Mouse (Mus musculus) intestine, embryonic 16.5 days (tissue): ENCODE measurements around the gene Zfp790. TPM values are rescaled to one million over a fixed set of nuclear protein-coding genes. Genes with fewer than 3 reads are reported as not detected.

Experiments
- ATAC-seq: fragments of 200-750 bp; cut with Nextera tagmentation; 2 replicates; pipeline ENCODE4 v1.8.0; 2017; ENCODE audit warnings: moderate TSS enrichment, moderate library complexity
- H3K27ac ChIP-seq: fragments of 300-500 bp; sonication (generic); 2 replicates; pipeline ENCODE4 v1.5.1; 2014; ENCODE audit warnings: mild to moderate bottlenecking, low read length
- H3K27me3 ChIP-seq: fragments of 300-500 bp; sonication (generic); replicated peaks from 2 replicates; pipeline ENCODE4 v1.6.1; 2014; ENCODE audit warnings: low read length, control low read depth, mixed read lengths; ENCODE audit not compliant: control insufficient read depth, insufficient read depth
- H3K36me3 ChIP-seq: fragments of 300-500 bp; sonication (generic); 2 replicates; pipeline ENCODE4 v1.6.1; 2014; ENCODE audit warnings: low read length, control low read depth; ENCODE audit not compliant: control insufficient read depth, insufficient read depth
- H3K4me1 ChIP-seq: fragments of 300-500 bp; sonication (generic); 2 replicates; pipeline ENCODE4 v1.6.1; 2014; ENCODE audit warnings: low read length, control low read depth, mixed read lengths; ENCODE audit not compliant: control insufficient read depth, insufficient read depth
- H3K4me2 ChIP-seq: fragments of 300-500 bp; sonication (generic); 2 replicates; pipeline ENCODE4 v1.6.1; 2014; ENCODE audit warnings: low read depth, low read length, control low read depth
- H3K4me3 ChIP-seq: fragments of 300-500 bp; sonication (generic); 2 replicates; pipeline ENCODE4 v1.5.1; 2014; ENCODE audit warnings: mild to moderate bottlenecking, low read length
- H3K9ac ChIP-seq: fragments of 300-500 bp; sonication (generic); 2 replicates; pipeline ENCODE4 v1.6.1; 2014; ENCODE audit warnings: low read depth, low read length
- H3K9me3 ChIP-seq: fragments of 300-500 bp; sonication (generic); 2 replicates; pipeline ENCODE4 v1.6.1; 2016; ENCODE audit warnings: low read length, control low read depth; ENCODE audit not compliant: control insufficient read depth
- WGBS: fragments of 180-500 bp; shearing (Covaris S2); extraction: QIAGEN DNeasy Blood & Tissue Kit; methylation state at CpG from one replicate; pipeline ENCODE4 v1.1.7; 2014; 5-methylcytosine and 5-hydroxymethylcytosine counted together
- polyA plus RNA-seq: library from polyadenylated mRNA; unstranded; fragments of >200 nt; fragmentation: Nextera tagmentation; extraction: Ambion mirVana; gene quantifications from 2 replicates; pipeline ENCODE4 v1.2.1, GENCODE M21; 2015

Zfp790 gene
- polyA plus RNA-seq, 1 experiment from 2014 or later, result 10.0 TPM

DNA sequence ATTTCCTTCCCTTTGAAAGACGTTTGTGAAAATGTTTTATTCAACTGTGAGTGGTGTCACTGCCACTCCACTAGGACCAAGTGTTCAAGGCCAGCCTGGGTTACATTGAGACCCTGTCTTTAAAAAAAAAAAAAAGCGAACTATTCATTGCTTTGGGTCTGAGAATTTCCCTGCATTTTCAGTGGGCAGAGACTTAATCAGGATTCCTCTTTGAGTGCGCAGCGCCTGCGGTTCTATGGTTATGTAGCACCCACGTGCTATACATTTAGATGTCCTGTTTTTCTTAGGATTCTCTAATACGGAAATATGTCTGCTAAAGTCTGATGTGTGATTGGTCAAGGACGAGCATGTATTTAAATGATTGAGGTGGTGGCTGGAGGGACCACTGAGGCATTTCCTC is 30.9 kb upstream of the Zfp790 start:
- no peak for ATAC-seq
- Histone ChIP-seq H3K27me3 (no peaks in the 10 kb centered on the region), H3K4me1 (peaks cover 5% of the 10 kb centered on the region; the same call in 1 of the 2 replicates), H3K9me3 (no peaks in the 10 kb centered on the region), H3K27ac (no peak overlapping the region), H3K9ac (peak overlapping the region; percentile 61; the same call in 1 of the 2 replicates), H3K36me3 (peaks cover 4% of the 10 kb centered on the region; the same call in 1 of the 2 replicates), H3K4me2 (peak overlapping the region; percentile 83), H3K4me3 (peak overlapping the region; percentile 95)
- 48% methylated on average over 8 of the region's 8 CpGs for WGBS

- no peak overlapping the region for H3K27ac ChIP-seq
- H3K9me3 ChIP-seq, result no peaks in the 10 kb centered on the region
- H3K4me2 ChIP-seq, result peak overlapping the region; percentile 83
- WGBS, result 79% methylated on average over 5 of the region's 5 CpGs
- peak overlapping the region; percentile 95 for H3K4me3 ChIP-seq
- peak overlapping the region; percentile 61 for H3K9ac ChIP-seq
- peaks cover 5% of the 10 kb centered on the region; the same call in 1 of the 2 replicates for H3K4me1 ChIP-seq
- ATAC-seq, result no peak
- H3K27me3 ChIP-seq, result no peaks in the 10 kb centered on the region
- peaks cover 6% of the 10 kb centered on the region; the same call in 1 of the 2 replicates for H3K36me3 ChIP-seq
Measured at GRCm38 (mm10) chr7:29785888-29786287, 30.0 kb upstream of the Zfp790 start.

- Histone ChIP-seq H3K9ac (no peak overlapping the region), H3K27ac (no peak overlapping the region), H3K4me1 (no peaks in the 10 kb centered on the region), H3K4me3 (no peak overlapping the region), H3K27me3 (no peaks in the 10 kb centered on the region), H3K36me3 (peaks cover 17% of the 10 kb centered on the region), H3K4me2 (no peak overlapping the region), H3K9me3 (no peaks in the 10 kb centered on the region)
- 44% methylated on average over 27 of the region's 27 CpGs for WGBS
- ATAC-seq, result no peak
Measured at GRCm38 (mm10) chr7:29792906-29793305, 23.0 kb upstream of the Zfp790 start.

- ATAC-seq, result no peak
- no peaks in the 10 kb centered on the region for H3K9me3 ChIP-seq
Measured at GRCm38 (mm10) chr7:29807046-29807445, 8.9 kb upstream of the Zfp790 start.

DNA sequence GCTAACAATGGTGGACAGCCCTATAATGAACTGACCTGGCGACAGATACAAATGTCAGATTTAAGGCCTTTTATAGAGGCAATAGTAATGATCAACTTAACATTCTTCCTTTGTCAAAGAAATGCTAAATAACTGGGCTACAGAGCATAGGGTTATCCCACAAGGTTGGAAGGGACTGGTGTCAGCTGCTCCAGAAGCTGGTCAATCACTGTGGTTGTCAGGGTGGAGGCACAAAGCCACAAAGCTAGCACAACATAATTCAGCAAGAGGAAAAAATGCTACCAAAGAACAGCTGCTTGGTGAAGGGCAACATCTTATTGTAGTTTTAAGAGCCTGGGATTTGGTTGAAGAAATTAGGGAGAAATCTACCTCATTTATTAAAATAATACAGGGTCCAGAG is 3.7 kb upstream of the Zfp790 start:
- Histone ChIP-seq H3K4me1 (peaks cover 11% of the 10 kb centered on the region), H3K9me3 (no peaks in the 10 kb centered on the region), H3K9ac (no peak overlapping the region), H3K27me3 (no peaks in the 10 kb centered on the region), H3K36me3 (no peaks in the 10 kb centered on the region), H3K27ac (no peak overlapping the region), H3K4me3 (no peak overlapping the region), H3K4me2 (no peak overlapping the region)
- ATAC-seq, result no peak
- WGBS, result 96% methylated on average over 1 of the region's 1 CpGs

More at GRCm38 (mm10) chr7:29807046-29807445, 8.9 kb upstream of the Zfp790 start:
- no peak overlapping the region for H3K27ac ChIP-seq
- H3K4me3 ChIP-seq, result no peak overlapping the region
- H3K4me2 ChIP-seq, result no peak overlapping the region
- no peak overlapping the region for H3K9ac ChIP-seq
- H3K36me3 ChIP-seq, result no peaks in the 10 kb centered on the region
- H3K4me1 ChIP-seq, result no peaks in the 10 kb centered on the region
- 74% methylated on average over 5 of the region's 5 CpGs for WGBS
- no peaks in the 10 kb centered on the region for H3K27me3 ChIP-seq

- no peak for ATAC-seq
- Histone ChIP-seq H3K4me3 (no peak overlapping the region), H3K36me3 (no peaks in the 10 kb centered on the region), H3K27me3 (no peaks in the 10 kb centered on the region), H3K9ac (no peak overlapping the region), H3K27ac (no peak overlapping the region), H3K4me2 (no peak overlapping the region), H3K4me1 (peaks cover 13% of the 10 kb centered on the region), H3K9me3 (no peaks in the 10 kb centered on the region)
- WGBS, result 90% methylated on average over 2 of the region's 2 CpGs
Measured at GRCm38 (mm10) chr7:29814381-29814780, 1.5 kb upstream of the Zfp790 start.

DNA sequence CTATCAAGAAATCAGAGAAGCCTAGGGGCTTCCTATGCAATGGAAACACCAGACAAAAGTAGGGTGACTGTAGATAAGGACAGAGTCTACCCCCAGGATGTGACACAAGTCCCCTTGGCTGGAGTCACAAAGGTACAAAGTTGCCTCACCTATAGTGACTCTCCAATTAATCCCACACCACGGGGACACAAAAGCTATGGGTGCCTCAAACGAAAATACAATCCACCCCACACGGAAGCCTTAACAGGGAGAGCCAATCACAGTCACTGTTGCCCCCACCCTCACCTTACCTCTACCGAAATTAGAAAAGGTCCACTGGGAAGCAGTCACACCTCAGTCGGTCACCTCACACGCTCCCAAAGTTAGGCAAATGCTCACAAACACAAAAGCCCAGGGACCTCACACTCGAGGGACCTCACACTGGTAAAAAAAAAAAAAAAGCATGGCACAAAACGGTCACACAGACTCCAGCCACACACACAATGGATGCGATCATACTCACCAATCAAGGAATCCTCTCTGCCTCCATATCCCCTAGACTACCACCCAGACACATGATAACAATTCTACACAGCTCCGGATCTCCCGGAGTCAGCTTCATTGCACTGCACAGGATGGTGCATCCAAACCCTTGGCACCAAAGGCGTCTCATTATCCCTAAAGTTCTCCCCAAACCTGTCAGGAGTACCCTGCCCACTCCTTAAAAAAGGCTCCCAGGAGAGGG is 691 bp upstream of the Zfp790 start:
- WGBS, result 2% methylated on average over 12 of the region's 12 CpGs
- Histone ChIP-seq H3K9ac (peak overlapping the region; percentile 68), H3K4me2 (peak overlapping the region; percentile 65), H3K4me1 (peaks cover 15% of the 10 kb centered on the region), H3K9me3 (no peaks in the 10 kb centered on the region), H3K36me3 (no peaks in the 10 kb centered on the region), H3K27ac (peak overlapping the region; percentile 58), H3K27me3 (no peaks in the 10 kb centered on the region), H3K4me3 (peak overlapping the region; percentile 61)
- peak; percentile 49 for ATAC-seq

GRCm38 (mm10) chr7:29818619-29819254 is 2.8 kb downstream of the Zfp790 start:
- H3K27me3 ChIP-seq, result no peaks in the 10 kb centered on the region
- H3K4me1 ChIP-seq, result peaks cover 15% of the 10 kb centered on the region
- H3K9ac ChIP-seq, result peak overlapping the region; percentile 68
- under 1% methylated on average over 12 of the region's 12 CpGs for WGBS
- no peak overlapping the region for H3K27ac ChIP-seq
- peak; percentile 72 for ATAC-seq
- peak overlapping the region; percentile 49 for H3K4me2 ChIP-seq
- peak overlapping the region; percentile 59 for H3K4me3 ChIP-seq
- H3K9me3 ChIP-seq, result no peaks in the 10 kb centered on the region
- no peaks in the 10 kb centered on the region for H3K36me3 ChIP-seq

DNA sequence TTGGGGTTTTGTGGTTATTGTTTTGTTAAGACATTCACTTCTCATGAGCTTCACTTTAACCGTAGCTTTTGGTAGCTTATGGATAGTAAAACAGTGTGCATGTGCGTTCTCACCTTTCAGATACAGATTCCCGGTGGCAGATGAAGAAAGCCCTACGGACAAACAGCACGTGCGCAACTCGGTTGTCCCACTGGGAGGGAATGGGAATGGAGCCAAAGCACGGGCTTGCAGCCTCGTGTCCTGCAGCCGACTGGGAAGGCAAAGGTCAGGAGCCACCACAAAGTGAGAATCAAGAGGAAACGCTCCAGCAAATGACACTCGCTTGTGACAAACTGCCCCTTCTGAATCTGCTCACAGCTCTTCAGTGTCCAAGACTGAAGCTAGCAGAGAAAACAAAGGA is 12.1 kb downstream of the Zfp790 start:
- no peak for ATAC-seq
- H3K27ac ChIP-seq, result no peak overlapping the region
- H3K9me3 ChIP-seq, result no peaks in the 10 kb centered on the region; the same call in 1 of the 2 replicates
- H3K27me3 ChIP-seq, result no peaks in the 10 kb centered on the region
- H3K4me2 ChIP-seq, result no peak overlapping the region
- H3K4me3 ChIP-seq, result no peak overlapping the region
- no peaks in the 10 kb centered on the region for H3K4me1 ChIP-seq
- H3K36me3 ChIP-seq, result peaks cover 40% of the 10 kb centered on the region
- no peak overlapping the region for H3K9ac ChIP-seq
- 94% methylated on average over 12 of the region's 12 CpGs for WGBS
